Mouse (Mus musculus): ENCODE data around the gene Mmd. TPM values are rescaled to one million over a fixed set of nuclear protein-coding genes. Genes with fewer than 3 reads are reported as not detected.

Gene Mmd
- polyA plus RNA-seq, 1 experiment from 2014 or later, result 47.7 TPM

DNA sequence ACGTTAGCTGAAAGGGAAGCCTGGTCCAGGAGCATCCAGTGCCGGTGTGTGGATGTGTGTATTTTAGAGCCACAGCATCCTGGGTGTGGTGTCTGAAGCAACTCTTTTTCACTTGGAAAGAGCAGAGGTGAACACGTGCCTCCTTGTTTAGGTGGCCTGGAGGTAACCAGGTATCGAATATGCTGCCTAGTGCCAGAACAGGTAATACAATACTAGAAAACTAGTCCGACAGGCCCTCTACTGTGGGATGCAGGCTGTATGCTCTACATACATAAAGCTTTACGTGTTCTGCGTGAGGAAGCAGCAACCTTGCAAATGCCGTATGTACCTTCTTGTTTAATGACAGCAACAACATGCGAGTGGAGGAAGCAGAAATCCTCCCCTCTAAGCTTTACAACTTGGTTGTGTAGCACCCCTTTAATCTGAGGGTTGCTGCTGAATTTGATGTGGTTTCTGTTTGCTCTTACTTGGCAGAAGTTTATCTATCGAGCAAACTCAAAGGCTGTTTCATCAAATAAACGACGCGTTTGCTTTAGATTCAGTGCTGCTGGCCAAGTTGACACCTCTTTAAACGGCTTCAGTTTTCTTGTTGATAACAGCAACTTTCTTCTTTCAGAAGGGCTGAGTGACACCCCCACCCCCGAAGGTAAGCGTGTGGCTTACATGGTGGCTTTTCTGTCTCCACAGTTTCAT is 7.7 kb downstream of the Mmd start:
- Histone ChIP-seq H3K27me3 (replicated peaks; ENCODE audit: control insufficient read depth, insufficient read depth, low read length) (no peaks in the 10 kb centered on the region), H3K27ac (ENCODE audit: low read length) (no peak overlapping the region), H3K4me1 (ENCODE audit: control insufficient read depth, insufficient read depth, low read length) (peaks cover 25% of the 10 kb centered on the region), H3K36me3 (ENCODE audit: control insufficient read depth, insufficient read depth, low read length) (peaks cover 6% of the 10 kb centered on the region; the same call in 1 of the 2 replicates), H3K4me2 (ENCODE audit: low read depth, low read length) (no peak overlapping the region), H3K9ac (ENCODE audit: low read depth, low read length) (no peak overlapping the region), H3K4me3 (ENCODE audit: low read length) (no peak overlapping the region), H3K9me3 (ENCODE audit: control insufficient read depth, low read length) (no peaks in the 10 kb centered on the region)
- 47% methylated on average over 16 of the region's 16 CpGs for WGBS
- ATAC-seq, result no peak

GRCm38 (mm10) chr11:90258321-90258927 is 9.2 kb downstream of the Mmd start:
- 69% methylated on average over 10 of the region's 10 CpGs for WGBS
- no peak for ATAC-seq
- no peak overlapping the region for H3K4me3 ChIP-seq (ENCODE audit: low read length)
- H3K4me1 ChIP-seq (ENCODE audit: control insufficient read depth, insufficient read depth, low read length), result peaks cover 14% of the 10 kb centered on the region
- no peak overlapping the region for H3K9ac ChIP-seq (ENCODE audit: low read depth, low read length)
- H3K27me3 ChIP-seq (replicated peaks; ENCODE audit: control insufficient read depth, insufficient read depth, low read length), result no peaks in the 10 kb centered on the region
- no peak overlapping the region for H3K4me2 ChIP-seq (ENCODE audit: low read depth, low read length)
- H3K9me3 ChIP-seq (ENCODE audit: control insufficient read depth, low read length), result no peaks in the 10 kb centered on the region; the same call in 1 of the 2 replicates
- H3K27ac ChIP-seq (ENCODE audit: low read length), result no peak overlapping the region
- H3K36me3 ChIP-seq (ENCODE audit: control insufficient read depth, insufficient read depth, low read length), result peaks cover 17% of the 10 kb centered on the region

DNA sequence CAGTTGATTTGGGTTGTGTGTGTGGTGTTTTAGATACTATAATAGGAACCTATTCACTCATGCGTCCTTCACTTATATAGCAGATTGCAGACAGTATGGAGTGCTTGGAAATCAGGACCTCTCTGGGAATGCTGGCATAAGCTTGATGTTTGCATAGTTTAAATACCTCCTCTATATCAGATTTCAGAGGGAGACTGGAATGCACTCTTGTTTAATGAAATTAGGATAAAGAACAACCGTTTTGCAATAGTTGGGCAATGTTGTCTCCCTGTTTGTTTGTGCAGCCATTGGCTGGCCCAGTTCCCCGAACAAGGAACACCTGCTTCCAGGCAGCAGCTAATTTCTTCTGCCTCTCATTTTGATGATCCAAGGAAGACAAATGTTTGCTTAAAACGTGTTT is 9.8 kb downstream of the Mmd start:
- no peaks in the 10 kb centered on the region; the same call in 1 of the 2 replicates for H3K9me3 ChIP-seq (ENCODE audit: control insufficient read depth, low read length)
- WGBS, result 39% methylated on average over 4 of the region's 4 CpGs
- H3K4me1 ChIP-seq (ENCODE audit: control insufficient read depth, insufficient read depth, low read length), result peaks cover 14% of the 10 kb centered on the region
- ATAC-seq, result no peak
- no peak overlapping the region for H3K4me2 ChIP-seq (ENCODE audit: low read depth, low read length)
- H3K9ac ChIP-seq (ENCODE audit: low read depth, low read length), result no peak overlapping the region
- no peak overlapping the region for H3K27ac ChIP-seq (ENCODE audit: low read length)
- no peak overlapping the region for H3K4me3 ChIP-seq (ENCODE audit: low read length)
- peaks cover 17% of the 10 kb centered on the region for H3K36me3 ChIP-seq (ENCODE audit: control insufficient read depth, insufficient read depth, low read length)
- H3K27me3 ChIP-seq (replicated peaks; ENCODE audit: control insufficient read depth, insufficient read depth, low read length), result no peaks in the 10 kb centered on the region

GRCm38 (mm10) chr11:90259826-90260225 is 10.6 kb downstream of the Mmd start:
- WGBS, result 83% methylated on average over 9 of the region's 9 CpGs
- ATAC-seq, result no peak
- Histone ChIP-seq H3K27ac (ENCODE audit: low read length) (no peak overlapping the region), H3K4me1 (ENCODE audit: control insufficient read depth, insufficient read depth, low read length) (peaks cover 14% of the 10 kb centered on the region), H3K36me3 (ENCODE audit: control insufficient read depth, insufficient read depth, low read length) (peaks cover 17% of the 10 kb centered on the region), H3K9me3 (ENCODE audit: control insufficient read depth, low read length) (no peaks in the 10 kb centered on the region; the same call in 1 of the 2 replicates), H3K4me3 (ENCODE audit: low read length) (no peak overlapping the region), H3K9ac (ENCODE audit: low read depth, low read length) (no peak overlapping the region), H3K4me2 (ENCODE audit: low read depth, low read length) (no peak overlapping the region), H3K27me3 (replicated peaks; ENCODE audit: control insufficient read depth, insufficient read depth, low read length) (no peaks in the 10 kb centered on the region)

DNA sequence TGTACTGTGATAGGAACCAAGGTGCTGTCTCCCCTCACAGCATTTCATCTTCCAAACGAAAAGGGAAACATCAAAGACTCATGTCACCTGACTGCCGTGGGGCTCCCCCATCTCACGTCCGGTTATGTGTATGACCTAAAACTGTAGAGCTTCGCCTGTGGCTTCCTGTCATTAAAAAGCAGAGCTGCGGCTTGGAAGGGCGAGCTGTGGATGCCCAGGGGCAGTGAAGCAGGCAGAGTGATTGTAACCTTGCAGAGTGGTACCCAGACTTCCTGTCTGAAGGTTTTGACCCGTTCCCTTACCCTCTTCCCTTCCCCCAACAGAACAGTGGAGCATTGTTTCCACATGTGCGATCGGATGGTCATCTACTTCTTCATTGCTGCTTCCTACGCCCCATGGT is 14.9 kb downstream of the Mmd start:
- Histone ChIP-seq H3K9me3 (ENCODE audit: control insufficient read depth, low read length) (no peaks in the 10 kb centered on the region; the same call in 1 of the 2 replicates), H3K4me2 (ENCODE audit: low read depth, low read length) (no peak overlapping the region), H3K27ac (ENCODE audit: low read length) (no peak overlapping the region), H3K36me3 (ENCODE audit: control insufficient read depth, insufficient read depth, low read length) (peaks cover 17% of the 10 kb centered on the region), H3K27me3 (replicated peaks; ENCODE audit: control insufficient read depth, insufficient read depth, low read length) (no peaks in the 10 kb centered on the region), H3K4me3 (ENCODE audit: low read length) (no peak overlapping the region), H3K4me1 (ENCODE audit: control insufficient read depth, insufficient read depth, low read length) (peaks cover 11% of the 10 kb centered on the region), H3K9ac (ENCODE audit: low read depth, low read length) (no peak overlapping the region)
- no peak for ATAC-seq
- WGBS, result 89% methylated on average over 11 of the region's 11 CpGs

DNA sequence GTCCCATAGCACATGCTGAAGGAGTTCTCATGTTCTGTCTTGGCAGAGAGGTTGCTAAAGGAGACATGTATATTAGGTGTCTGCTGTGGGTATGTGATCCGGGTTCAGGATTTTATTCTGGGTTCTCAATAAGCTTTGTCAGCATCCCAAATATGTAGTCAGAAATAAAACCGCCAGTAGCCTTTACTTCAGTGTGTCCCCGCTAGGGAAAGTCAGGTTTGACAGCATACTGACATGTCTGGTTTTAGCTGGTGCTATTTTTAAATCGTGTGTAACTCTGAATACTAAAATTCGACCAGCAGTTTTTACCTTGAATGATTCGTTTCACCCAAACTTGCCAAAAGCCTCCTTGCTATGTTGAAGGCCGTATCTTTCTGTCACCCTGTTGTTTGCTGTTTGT is 16.3 kb downstream of the Mmd start:
- peaks cover 15% of the 10 kb centered on the region for H3K36me3 ChIP-seq (ENCODE audit: control insufficient read depth, insufficient read depth, low read length)
- ATAC-seq, result no peak
- 87% methylated on average over 7 of the region's 7 CpGs for WGBS
- no peak overlapping the region for H3K9ac ChIP-seq (ENCODE audit: low read depth, low read length)
- peaks cover 16% of the 10 kb centered on the region for H3K4me1 ChIP-seq (ENCODE audit: control insufficient read depth, insufficient read depth, low read length)
- H3K9me3 ChIP-seq (ENCODE audit: control insufficient read depth, low read length), result no peaks in the 10 kb centered on the region; the same call in 1 of the 2 replicates
- no peak overlapping the region for H3K27ac ChIP-seq (ENCODE audit: low read length)
- no peaks in the 10 kb centered on the region for H3K27me3 ChIP-seq (replicated peaks; ENCODE audit: control insufficient read depth, insufficient read depth, low read length)
- no peak overlapping the region for H3K4me3 ChIP-seq (ENCODE audit: low read length)
- no peak overlapping the region for H3K4me2 ChIP-seq (ENCODE audit: low read depth, low read length)

- Histone ChIP-seq H3K9ac (ENCODE audit: low read depth, low read length) (no peak overlapping the region), H3K4me3 (ENCODE audit: low read length) (no peak overlapping the region), H3K4me2 (ENCODE audit: low read depth, low read length) (no peak overlapping the region), H3K4me1 (ENCODE audit: control insufficient read depth, insufficient read depth, low read length) (peaks cover 16% of the 10 kb centered on the region), H3K27ac (ENCODE audit: low read length) (no peak overlapping the region), H3K9me3 (ENCODE audit: control insufficient read depth, low read length) (no peaks in the 10 kb centered on the region), H3K27me3 (replicated peaks; ENCODE audit: control insufficient read depth, insufficient read depth, low read length) (no peaks in the 10 kb centered on the region), H3K36me3 (ENCODE audit: control insufficient read depth, insufficient read depth, low read length) (peaks cover 6% of the 10 kb centered on the region)
- ATAC-seq, result peak; percentile 97
- WGBS, result 50% methylated on average over 5 of the region's 5 CpGs
These were observed 19.7 kb downstream of the Mmd start for GRCm38 (mm10) chr11:90268934-90269333.

DNA sequence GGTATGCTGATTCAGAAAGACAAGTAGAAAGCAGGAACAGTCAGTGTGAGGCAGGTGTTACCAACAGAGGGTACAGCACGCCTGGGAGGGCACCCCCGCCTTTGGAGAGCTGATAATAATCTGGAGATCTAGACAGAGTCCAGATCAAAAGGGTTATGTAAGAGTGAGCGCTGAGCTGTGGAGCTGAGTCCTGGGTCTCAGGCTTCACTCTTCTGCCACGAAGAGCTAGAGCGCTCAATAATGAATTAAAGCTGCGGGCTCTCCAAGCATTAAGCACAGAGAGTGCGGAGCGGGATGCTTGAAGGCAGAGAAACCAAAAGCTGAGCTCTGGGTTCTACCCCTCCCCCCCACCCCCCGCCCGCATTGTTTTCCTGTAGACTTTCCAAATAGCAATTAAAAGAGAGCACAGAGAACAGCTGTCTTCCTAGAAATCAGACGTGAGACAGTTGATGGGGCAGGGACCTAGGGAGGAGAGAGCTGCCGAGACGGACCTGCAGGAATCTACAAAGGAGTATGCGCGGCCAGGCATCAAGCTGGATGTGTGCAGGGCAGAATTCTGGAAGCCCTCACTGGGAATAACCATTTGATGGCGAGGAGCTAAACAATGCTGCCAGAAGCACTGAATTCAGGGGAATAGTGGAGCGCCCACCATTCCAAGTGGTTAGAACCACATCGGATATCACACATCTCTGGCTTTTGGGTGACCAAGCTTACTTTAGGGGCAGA is 20.3 kb downstream of the Mmd start:
- H3K4me1 ChIP-seq (ENCODE audit: control insufficient read depth, insufficient read depth, low read length), result peaks cover 22% of the 10 kb centered on the region
- peak overlapping the region; percentile 55 for H3K27ac ChIP-seq (ENCODE audit: low read length)
- H3K4me3 ChIP-seq (ENCODE audit: low read length), result no peak overlapping the region
- H3K27me3 ChIP-seq (replicated peaks; ENCODE audit: control insufficient read depth, insufficient read depth, low read length), result no peaks in the 10 kb centered on the region
- H3K9me3 ChIP-seq (ENCODE audit: control insufficient read depth, low read length), result no peaks in the 10 kb centered on the region
- H3K9ac ChIP-seq (ENCODE audit: low read depth, low read length), result no peak overlapping the region
- WGBS, result 48% methylated on average over 18 of the region's 18 CpGs
- peaks cover 6% of the 10 kb centered on the region for H3K36me3 ChIP-seq (ENCODE audit: control insufficient read depth, insufficient read depth, low read length)
- peak; percentile 92 for ATAC-seq
- peak overlapping the region; percentile 34 for H3K4me2 ChIP-seq (ENCODE audit: low read depth, low read length)

GRCm38 (mm10) chr11:90270132-90270877 is 21.0 kb downstream of the Mmd start:
- 73% methylated on average over 11 of the region's 11 CpGs for WGBS
- H3K36me3 ChIP-seq (ENCODE audit: control insufficient read depth, insufficient read depth, low read length), result peaks cover 6% of the 10 kb centered on the region

More at GRCm38 (mm10) chr11:90270132-90270877, 21.0 kb downstream of the Mmd start:
- no peaks in the 10 kb centered on the region for H3K9me3 ChIP-seq (ENCODE audit: control insufficient read depth, low read length)
- no peak overlapping the region for H3K27ac ChIP-seq (ENCODE audit: low read length)
- no peak overlapping the region for H3K4me3 ChIP-seq (ENCODE audit: low read length)
- ATAC-seq, result no peak
- H3K9ac ChIP-seq (ENCODE audit: low read depth, low read length), result no peak overlapping the region
- no peak overlapping the region for H3K4me2 ChIP-seq (ENCODE audit: low read depth, low read length)
- peaks cover 24% of the 10 kb centered on the region for H3K4me1 ChIP-seq (ENCODE audit: control insufficient read depth, insufficient read depth, low read length)
- no peaks in the 10 kb centered on the region for H3K27me3 ChIP-seq (replicated peaks; ENCODE audit: control insufficient read depth, insufficient read depth, low read length)

Measured in intestine, embryonic 16.5 days (tissue).